Mouse (Mus musculus) erythroid progenitor cell, adult 5-6 weeks (primary cell): Measurements from ENCODE around the gene Polr2e. TPM values are rescaled to one million over a fixed set of nuclear protein-coding genes. Genes with fewer than 3 reads are reported as not detected.

Experiments used
- ATAC-seq: replicated peaks from 2 replicates; pipeline ENCODE4 v1.8.0; 2016; ENCODE audit warnings: moderate number of reproducible peaks, mild to moderate bottlenecking, moderate TSS enrichment, inconsistent platforms; ENCODE audit not compliant: poor library complexity, low FRiP score, severe bottlenecking
- total RNA-seq, 2 experiments: library from RNA; stranded (forward) in 1 of 2; stranded (reverse) in 1 of 2; fragments of 150-400 nt in 1 of 2; fragments of 186-747, 209-891 nt in 1 of 2; gene quantifications; 2 replicates each; pipeline versions ENCODE4 v1.2.3 to v1.2.4; 2015 to 2017; ENCODE audit warnings: low replicate concordance in 2 of 2

Gene Polr2e
- total RNA-seq, 2 experiments from 2014 or later, result 20.5 to 28.4 TPM

DNA sequence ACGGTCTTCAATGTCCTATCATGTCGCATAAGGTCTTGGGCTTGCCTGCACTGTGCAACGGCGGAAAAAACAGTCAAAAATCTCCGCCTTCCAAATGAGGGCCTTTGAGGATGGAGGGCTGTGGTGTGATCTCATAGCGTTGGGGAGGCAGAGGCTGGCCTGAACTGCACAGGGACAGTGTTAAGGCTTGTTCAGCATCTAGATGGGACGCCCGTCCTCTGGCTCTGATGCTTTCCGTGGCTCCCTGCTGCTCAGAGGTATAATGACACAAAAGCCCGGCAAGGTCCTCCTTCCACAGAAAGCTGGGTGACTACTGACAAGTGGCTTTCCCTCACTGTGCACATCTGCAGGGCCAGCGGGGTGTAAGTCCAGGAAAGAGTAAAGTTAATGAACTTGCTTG, 19.4 kb downstream of the Polr2e start:
- ATAC-seq, result no peak

DNA sequence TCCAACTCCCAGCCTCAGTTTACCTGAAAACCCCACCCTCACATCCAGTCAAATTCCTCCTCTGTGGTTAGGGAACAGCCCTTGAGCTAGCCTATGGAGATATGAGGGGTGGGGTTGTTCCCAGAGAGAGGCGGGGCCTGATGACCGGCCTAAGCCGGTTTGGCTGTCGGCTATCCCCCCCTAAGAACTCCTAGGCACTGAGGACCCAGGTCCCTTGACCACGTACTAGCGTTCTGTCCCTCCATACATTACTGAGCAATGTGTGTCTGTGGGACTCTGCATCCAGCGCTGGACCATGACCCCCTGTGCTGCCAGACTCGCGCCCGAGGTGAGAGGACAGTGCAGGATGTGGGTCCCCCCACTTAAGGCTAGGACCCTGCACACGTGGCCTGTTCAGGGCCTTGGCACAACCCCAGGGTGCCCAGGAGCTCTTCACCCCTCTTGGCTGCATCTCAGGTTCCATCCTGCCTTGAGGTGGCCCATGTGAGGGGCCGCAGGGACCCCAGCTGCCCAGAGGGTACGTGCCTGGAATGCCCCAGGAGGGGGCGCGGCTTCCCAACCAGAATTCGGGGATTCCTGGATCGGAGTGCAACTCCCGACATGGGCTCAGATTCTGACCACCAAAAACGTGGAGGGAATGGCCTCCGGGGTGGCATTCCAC, 20.0 kb downstream of the Polr2e start:
- ATAC-seq, result no peak

GRCm38 (mm10) chr10:80018739-80019297, 20.8 kb downstream of the Polr2e start:
- peak; percentile 58 for ATAC-seq

DNA sequence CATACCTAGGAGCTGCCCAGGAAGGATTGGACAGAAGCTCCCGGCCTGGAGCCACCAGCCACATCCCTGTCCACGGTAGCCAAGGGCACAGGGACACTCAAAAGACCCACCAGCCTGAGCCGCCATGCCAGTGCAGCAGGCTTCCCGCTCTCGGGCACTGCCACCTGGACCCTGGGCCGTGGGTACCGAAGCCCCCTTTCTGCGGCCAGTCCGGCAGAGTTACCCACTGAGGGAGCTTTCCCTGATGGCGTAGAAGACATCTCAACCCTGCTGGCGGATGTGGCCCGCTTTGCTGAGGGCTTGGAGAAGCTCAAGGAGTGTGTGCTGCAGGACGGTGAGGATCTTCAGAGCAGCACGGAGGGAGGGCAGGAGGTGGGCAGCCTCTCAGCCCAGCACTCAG, 21.8 kb downstream of the Polr2e start:
- ATAC-seq, result no peak

- ATAC-seq, result no peak
Observed at GRCm38 (mm10) chr10:80017361-80017760, 22.2 kb downstream of the Polr2e start.

GRCm38 (mm10) chr10:80016931-80017330, 22.7 kb downstream of the Polr2e start:
- ATAC-seq, result peak; percentile 23; the same call in 1 of the 2 replicates

GRCm38 (mm10) chr10:80016511-80016910, 23.1 kb downstream of the Polr2e start, which contains the start of gene Arhgap45:
TSS of gene Arhgap45 (plus strand) at chr10:80016653.
- ATAC-seq, result peak; percentile 35

GRCm38 (mm10) chr10:80015583-80015982, 24.0 kb downstream of the Polr2e start:
- ATAC-seq, result no peak

DNA sequence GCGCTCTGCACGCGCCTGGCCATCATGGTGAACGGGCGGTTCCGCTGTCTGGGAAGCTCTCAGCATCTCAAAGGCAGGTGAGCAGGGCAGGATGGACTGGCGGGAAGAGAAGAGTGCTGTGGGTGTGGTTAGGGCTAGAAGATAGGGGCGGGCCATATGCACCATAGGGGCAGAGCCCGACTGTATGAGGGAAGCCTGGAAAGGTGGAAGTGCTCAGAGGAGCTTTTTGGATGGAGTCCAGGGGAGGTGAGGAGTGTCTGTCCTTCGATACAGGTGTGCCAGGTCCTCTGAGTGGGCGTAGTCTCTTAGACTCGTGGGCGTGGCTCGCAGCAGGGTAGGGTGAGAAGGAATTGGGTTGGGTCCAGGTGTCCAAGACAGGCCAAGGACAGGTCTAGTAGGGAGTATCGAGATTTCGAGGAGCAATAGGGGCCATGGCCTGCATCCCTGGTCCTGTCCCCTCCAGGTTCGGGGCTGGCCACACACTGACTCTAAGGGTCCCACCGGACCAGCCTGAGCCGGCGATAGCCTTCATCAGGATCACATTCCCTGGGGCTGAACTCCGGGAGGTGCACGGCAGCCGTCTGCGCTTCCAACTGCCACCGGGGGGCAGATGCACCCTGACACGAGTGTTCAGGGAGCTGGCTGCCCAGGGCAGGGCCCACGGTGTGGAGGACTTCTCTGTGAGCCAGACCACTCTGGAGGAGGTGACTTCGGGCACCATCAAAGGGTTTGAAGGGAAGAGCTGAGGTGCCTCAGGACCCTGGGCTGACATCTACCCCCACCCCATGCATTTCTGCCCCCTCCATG, 24.9 kb downstream of the Polr2e start:
- ATAC-seq, result no peak

DNA sequence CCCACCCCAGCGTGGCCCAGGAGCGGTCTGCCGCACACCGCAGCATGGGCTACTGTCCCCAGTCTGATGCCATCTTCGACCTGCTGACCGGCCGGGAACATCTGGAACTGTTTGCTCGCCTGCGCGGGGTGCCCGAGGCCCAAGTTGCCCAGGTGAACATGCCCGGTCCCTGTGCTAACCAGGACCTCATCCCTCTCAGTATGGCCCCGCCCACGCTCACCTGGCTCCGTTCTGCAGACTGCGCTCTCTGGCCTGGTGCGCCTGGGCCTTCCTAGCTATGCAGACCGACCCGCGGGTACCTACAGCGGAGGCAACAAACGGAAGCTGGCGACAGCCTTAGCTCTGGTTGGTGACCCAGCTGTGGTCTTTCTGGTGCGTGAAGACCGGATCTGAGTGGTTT, 26.0 kb downstream of the Polr2e start:
- no peak for ATAC-seq

GRCm38 (mm10) chr10:80011740-80012139, 27.9 kb downstream of the Polr2e start:
- ATAC-seq, result no peak

- no peak for ATAC-seq
Observed at GRCm38 (mm10) chr10:80004233-80004705, 35.3 kb downstream of the Polr2e start.

DNA sequence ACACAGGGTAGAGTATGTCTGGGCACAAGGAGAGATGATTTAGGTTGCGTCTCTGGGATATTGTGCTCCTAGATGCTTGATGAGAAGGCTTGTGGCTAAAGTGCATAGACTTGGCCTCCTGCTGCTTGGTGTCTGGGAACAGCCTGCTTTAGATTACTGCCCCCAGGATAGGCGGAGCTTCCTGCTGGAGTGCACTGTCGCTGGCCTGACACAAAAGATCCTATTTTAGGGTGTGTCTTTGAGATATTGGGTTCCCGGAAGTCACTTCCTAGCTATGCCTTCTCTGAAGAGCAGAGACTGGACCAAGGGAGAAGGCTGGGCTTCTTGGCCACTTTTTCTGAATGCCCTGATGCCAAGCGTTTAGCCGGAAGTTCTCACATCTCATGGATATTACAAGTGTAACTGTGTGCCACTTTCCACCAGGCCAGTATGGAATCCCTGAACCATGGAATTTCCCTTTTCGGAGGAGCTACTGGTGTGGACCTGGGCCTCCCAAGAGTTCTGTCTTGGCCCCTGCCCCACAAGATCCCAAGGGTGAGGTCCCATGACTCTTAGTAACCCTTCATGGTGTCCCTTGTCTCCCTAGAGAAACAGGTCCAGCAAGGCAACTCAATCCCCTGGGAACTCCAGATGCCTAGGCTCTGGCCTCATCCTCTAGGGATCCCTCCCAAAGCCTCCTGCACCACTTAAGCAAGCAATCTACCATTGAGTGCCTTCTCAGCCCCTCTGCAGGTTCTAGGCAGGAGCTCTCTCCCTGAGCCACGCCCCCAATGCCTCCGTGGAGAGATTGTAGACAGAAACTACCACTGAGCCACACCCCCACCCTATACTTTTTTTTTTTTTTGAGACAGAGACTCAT, 36.0 kb downstream of the Polr2e start:
- ATAC-seq, result peak; percentile 47; the same call in 1 of the 2 replicates

DNA sequence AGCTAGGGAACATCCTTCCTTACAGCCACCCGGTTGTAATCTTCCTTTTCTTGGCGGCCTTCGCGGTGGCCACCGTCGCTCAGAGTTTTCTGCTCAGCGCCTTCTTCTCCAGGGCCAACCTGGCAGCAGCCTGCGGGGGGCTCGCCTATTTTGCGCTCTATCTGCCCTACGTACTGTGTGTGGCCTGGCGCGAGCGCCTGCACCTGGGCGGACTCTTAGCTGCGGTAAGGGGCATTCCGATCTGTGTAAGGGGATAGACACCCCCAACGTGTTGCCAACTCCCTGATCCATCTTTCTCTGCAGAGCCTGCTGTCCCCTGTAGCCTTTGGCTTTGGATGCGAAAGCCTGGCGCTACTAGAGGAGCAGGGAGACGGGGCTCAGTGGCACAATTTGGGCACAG, 36.8 kb downstream of the Polr2e start:
- no peak for ATAC-seq

- ATAC-seq, result no peak
Observed at GRCm38 (mm10) chr10:80001945-80002344, 37.6 kb downstream of the Polr2e start.

- peak; percentile 35 for ATAC-seq
Observed at GRCm38 (mm10) chr10:79997819-79998218, 41.8 kb downstream of the Polr2e start.

DNA sequence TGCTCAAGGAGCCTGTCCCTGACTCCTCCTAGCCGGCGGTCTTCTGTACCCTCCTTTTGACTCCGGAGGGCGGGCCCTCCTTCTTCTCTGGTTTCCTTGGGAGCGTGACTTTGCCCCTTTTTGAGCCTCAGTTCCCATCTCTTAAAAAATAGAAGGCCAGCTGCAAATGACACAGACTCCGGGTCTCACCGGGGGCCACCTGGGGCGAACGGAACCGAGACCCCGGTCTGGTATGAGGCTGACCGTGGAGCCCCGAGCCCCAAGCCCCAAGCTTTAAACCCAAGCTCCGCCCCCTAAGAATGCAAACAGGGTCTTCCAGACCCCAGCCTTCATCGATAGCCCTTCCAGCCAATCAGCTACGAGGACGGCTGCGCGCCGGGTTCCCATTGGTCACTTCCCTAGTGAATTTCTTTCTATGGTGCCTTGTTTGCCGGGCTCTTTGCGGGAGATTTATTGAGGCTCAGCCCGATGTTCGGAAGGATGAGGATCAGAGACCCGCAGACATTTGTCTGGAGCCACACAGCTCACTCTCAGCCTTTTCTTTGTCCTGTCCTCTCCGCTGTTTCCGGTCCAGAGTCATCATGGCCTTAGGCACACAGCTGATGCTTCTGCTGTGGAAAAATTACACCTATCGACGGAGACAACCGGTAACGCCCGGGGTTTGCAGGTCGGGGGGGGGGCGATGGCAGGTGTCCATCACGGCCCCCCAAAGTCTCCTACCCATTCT, 42.4 kb downstream of the Polr2e start:
- peak; percentile 73 for ATAC-seq

DNA sequence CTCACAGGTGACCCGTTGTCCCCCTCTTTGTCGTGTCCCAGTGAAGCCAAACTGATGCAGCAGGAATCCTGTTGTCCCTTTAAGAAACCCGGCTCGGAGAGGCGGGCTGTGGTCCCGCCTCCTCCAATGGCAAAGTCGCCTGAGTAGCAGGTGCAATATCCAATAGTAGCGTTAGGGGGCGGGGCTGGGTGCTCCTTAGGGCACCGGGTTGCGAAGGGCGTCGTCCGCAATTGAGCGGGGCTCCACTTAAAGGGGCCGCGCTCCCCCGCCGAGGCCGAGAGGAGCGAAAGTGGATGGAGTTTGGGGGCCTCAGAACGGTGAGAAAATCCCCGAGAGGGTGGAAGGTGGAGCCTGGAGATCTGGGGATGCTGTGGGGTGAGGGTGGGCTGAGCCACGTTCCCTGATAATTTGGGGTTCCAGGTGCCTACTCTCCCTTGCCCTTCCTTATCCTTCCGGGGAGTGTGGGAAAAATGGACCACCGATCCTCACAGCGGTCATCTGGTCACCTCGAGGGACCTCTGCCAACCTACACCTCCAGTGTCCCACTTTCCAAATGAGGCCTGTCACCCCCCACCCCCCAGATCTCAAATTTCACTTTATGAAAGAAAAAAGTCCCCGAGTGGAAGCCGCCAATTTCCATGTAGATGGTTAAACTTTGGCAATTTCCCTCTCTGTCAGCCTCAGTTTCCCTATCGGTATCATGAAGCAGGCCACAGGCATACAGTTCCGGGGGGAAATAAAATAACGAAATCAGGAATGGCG, 43.1 kb downstream of the Polr2e start, which contains the start of gene Abca7:
Gene Abca7, plus strand, starts transcription at position 223 of the 762 bp plus-strand sequence.
- peak; percentile 85 for ATAC-seq
